8 mouse cellular contexts compared by ENCODE assay signal in genomic region chr16:44172297-44173154, GRCm38 (mm10). TPM values are rescaled to one million over a fixed set of nuclear protein-coding genes. Genes with fewer than 3 reads are reported as not detected.
DNase-seq lines count a peak whose midpoint lies in the region; ATAC-seq and TF ChIP-seq lines count a peak whose summit lies in the region.

No protein-coding gene starts in this region.

- CTCF ChIA-PET in Patski (lab: Charles Lee), result interaction anchor here (0.8 to 1.9 kb wide), 9 partner anchors 10 to 484 kb away, joined by 3 to 9 read pairs (median 4); no protein-coding TSS in a partner anchor

- no peaks in the 10 kb centered on the region for H3K9me3 ChIP-seq in hindbrain, embryonic 13.5 days

- peak overlapping the region; percentile 89 for H3K27ac ChIP-seq in hindbrain, embryonic 13.5 days

- H3K4me2 ChIP-seq in hindbrain, embryonic 13.5 days, result peak overlapping the region; percentile 75

- ATAC-seq in Patski, result peak; percentile 100
- ATAC-seq in hindbrain, embryonic 13.5 days (ENCODE audit: low FRiP score), result peak; percentile 100

- no peaks in the 10 kb centered on the region for H3K27me3 ChIP-seq in Patski
- no peaks in the 10 kb centered on the region for H3K27me3 ChIP-seq in hindbrain, embryonic 13.5 days

- in situ Hi-C loops in Patski (cut with MboI; ENCODE audit: low pct_unique_long_range_greater_than_20kb), result no loop called here

- no peaks in the 10 kb centered on the region for H3K36me3 ChIP-seq in hindbrain, embryonic 13.5 days

- peak overlapping the region; percentile 88 for H3K9ac ChIP-seq in hindbrain, embryonic 13.5 days

- WGBS in hindbrain, embryonic 13.5 days, result under 1% methylated on average over 26 of the region's 26 CpGs

- H3K4me3 ChIP-seq in hindbrain, embryonic 13.5 days, result peak overlapping the region; percentile 93

- POLR2A ChIA-PET in Patski (lab: Charles Lee), result interaction anchor here (0.7 to 1.4 kb wide), 4 partner anchors 33 to 47 kb away, joined by 3 to 6 read pairs (median 3); partner anchors contain the start of genes Atp6v1a and Naa50

- peaks cover 26% of the 10 kb centered on the region for H3K4me1 ChIP-seq in hindbrain, embryonic 13.5 days (replicated peaks)

- peak; percentile 60 for TF ChIP-seq CTCF in Patski (IDR thresholded peaks at IDR 0.05)

- DNase-seq in Patski (ENCODE audit: low read depth, low spot score), result peak; percentile 84
- DNase-seq in cerebellum, postnatal 14 days, result peak; percentile 98
- peak; percentile 97 to 98 for DNase-seq in frontal cortex, postnatal 14 days (ENCODE audit: low spot score in 2 of 2)
- DNase-seq in layer of hippocampus, postnatal 25 days (ENCODE audit: extremely low spot score in 1 of 2, low spot score in 1 of 2), result peak; percentile 85 to 95
- DNase-seq in lung, postnatal 25 days (ENCODE audit: low spot score), result peak; percentile 99
- peak; percentile 98 for DNase-seq in retina, embryonic 14.5 days (ENCODE audit: low spot score)
- DNase-seq in thymus, postnatal 4 days, result peak; percentile 96

RNA-seq across cellular contexts. Expression of gene Usf3, which starts 0.5 kb away (rescaled TPM):
- 10.2 TPM for polyA plus RNA-seq in Patski (2021)
- 2.6 and 2.9 TPM in 2 replicates for polyA plus RNA-seq in hindbrain, embryonic 13.5 days (2015; fragmentation: Nextera tagmentation; extraction: Ambion mirVana)
- 10 to 100 TPM; 34.2 to 44.2 TPM for total RNA-seq in layer of hippocampus, postnatal 25 days (2021)

RNA-seq across cellular contexts. Expression of gene Naa50, which starts 32.9 kb away (rescaled TPM):
- 73.3 TPM for polyA plus RNA-seq in Patski (2021)
- polyA plus RNA-seq in hindbrain, embryonic 13.5 days (2015; fragmentation: Nextera tagmentation; extraction: Ambion mirVana), result 60.6 and 65.8 TPM in 2 replicates
- 10 to 100 TPM; 55.9 to 56.1 TPM for total RNA-seq in layer of hippocampus, postnatal 25 days (2021)

RNA-seq across cellular contexts. Expression of gene Atp6v1a, which starts 33.0 kb away (rescaled TPM):
- polyA plus RNA-seq in Patski (2021), result 125 TPM
- 93.6 and 97.9 TPM in 2 replicates for polyA plus RNA-seq in hindbrain, embryonic 13.5 days (2015; fragmentation: Nextera tagmentation; extraction: Ambion mirVana)
- 100 to 1,000 TPM; 546 to 614 TPM for total RNA-seq in layer of hippocampus, postnatal 25 days (2021)

Comparison
In these comparisons a context has a peak if more than half of its experiments do, and no peak if none do; other contexts are left out.
1. Peak in every context shown above with its lines: DNase-seq, ATAC-seq, H3K4me3 ChIP-seq and H3K27ac ChIP-seq.